Mouse (Mus musculus) embryonic stem cell, embryonic (primary cell): ENCODE measurements around the gene Robo2.

Experiments used
- CTCF ChIA-PET, 4 experiments: fragments of 300-600 bp in 2 of 4; fragments of 350-600 bp in 2 of 4; sonication (Branson Sonifier 250); formaldehyde crosslinking; loops; one replicate each; lab custom pipeline; 2022; ENCODE audit warnings: inconsistent platforms in 2 of 4; lab: Charles Lee
- POLR2A ChIA-PET, 4 experiments: fragments of 300-600 bp in 2 of 4; fragments of 350-600 bp in 2 of 4; sonication (Branson Sonifier 250); formaldehyde crosslinking; loops; one replicate each; lab custom pipeline; 2022; ENCODE audit warnings: antibody characterized with exemption in 4 of 4, inconsistent platforms in 1 of 4; lab: Charles Lee

Gene Robo2

GRCm38 (mm10) chr16:74411481-74412251, at the start of gene Robo2:
TSS of gene Robo2 (minus strand) at chr16:74411825.
- POLR2A ChIA-PET = no interaction called here
- CTCF ChIA-PET = interaction anchor here (0.6 to 1.5 kb wide), 5 partner anchors 177 to 1256 kb away, joined by 3 to 7 read pairs (median 5); no protein-coding TSS in a partner anchor

GRCm38 (mm10) chr16:74458138-74458537, 46.5 kb upstream of the Robo2 start:
- ChIA-PET POLR2A (no interaction called here), CTCF (no interaction called here)

- CTCF ChIA-PET = no interaction called here
- POLR2A ChIA-PET = no interaction called here
Measured at GRCm38 (mm10) chr16:74457736-74458135, 46.1 kb upstream of the Robo2 start.

- ChIA-PET POLR2A (no interaction called here), CTCF (no interaction called here)
Measured at GRCm38 (mm10) chr16:74456808-74457470, 45.3 kb upstream of the Robo2 start.

DNA sequence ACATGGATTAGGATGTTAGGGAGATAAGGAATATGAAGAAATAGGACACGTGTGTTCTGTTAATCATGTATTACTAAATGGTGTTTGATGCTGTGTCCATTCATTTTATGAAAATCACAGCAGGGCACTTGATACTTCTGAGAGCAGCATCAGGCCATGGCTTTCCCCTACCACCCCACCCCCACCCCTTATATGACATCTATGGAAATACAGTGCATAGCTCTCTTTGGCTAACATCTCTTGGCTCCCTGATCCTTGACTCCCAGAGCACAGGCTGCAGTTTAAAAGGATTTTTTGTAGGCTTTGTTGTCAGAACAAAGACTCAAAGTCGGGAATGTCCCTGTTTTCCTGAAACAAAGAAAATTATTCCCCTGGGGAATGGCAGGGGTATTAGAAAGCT, 43.6 kb upstream of the Robo2 start:
- ChIA-PET CTCF (no interaction called here), POLR2A (no interaction called here)

GRCm38 (mm10) chr16:74448025-74448424, 36.4 kb upstream of the Robo2 start:
- CTCF ChIA-PET = no interaction called here
- POLR2A ChIA-PET = no interaction called here

DNA sequence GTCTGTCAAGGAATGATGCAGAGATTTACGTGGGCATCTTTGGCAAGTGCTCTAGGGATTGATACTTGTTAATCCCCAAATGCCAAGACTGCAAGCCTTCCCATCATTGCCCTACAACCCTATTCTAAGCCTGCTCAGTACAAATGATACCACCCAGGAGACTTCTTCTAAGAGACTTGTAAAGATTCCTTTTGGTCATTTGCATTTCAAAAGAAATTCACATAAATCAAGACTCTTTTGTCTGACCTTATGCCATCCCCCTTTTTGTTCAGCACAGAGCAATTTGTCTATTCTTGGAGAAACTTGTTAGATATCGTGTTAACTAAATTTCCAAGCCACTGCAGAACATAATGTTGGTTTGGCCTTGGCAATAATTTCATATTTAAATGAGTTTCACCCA, 15.4 kb upstream of the Robo2 start:
- CTCF ChIA-PET = no interaction called here
- POLR2A ChIA-PET = no interaction called here

GRCm38 (mm10) chr16:74420324-74420723, 8.7 kb upstream of the Robo2 start:
- CTCF ChIA-PET = interaction anchor here in 1 of 4 experiments (0.6 kb wide), 1 partner anchor 316 kb away, joined by 3 read pairs; no protein-coding TSS in a partner anchor
- POLR2A ChIA-PET = no interaction called here

DNA sequence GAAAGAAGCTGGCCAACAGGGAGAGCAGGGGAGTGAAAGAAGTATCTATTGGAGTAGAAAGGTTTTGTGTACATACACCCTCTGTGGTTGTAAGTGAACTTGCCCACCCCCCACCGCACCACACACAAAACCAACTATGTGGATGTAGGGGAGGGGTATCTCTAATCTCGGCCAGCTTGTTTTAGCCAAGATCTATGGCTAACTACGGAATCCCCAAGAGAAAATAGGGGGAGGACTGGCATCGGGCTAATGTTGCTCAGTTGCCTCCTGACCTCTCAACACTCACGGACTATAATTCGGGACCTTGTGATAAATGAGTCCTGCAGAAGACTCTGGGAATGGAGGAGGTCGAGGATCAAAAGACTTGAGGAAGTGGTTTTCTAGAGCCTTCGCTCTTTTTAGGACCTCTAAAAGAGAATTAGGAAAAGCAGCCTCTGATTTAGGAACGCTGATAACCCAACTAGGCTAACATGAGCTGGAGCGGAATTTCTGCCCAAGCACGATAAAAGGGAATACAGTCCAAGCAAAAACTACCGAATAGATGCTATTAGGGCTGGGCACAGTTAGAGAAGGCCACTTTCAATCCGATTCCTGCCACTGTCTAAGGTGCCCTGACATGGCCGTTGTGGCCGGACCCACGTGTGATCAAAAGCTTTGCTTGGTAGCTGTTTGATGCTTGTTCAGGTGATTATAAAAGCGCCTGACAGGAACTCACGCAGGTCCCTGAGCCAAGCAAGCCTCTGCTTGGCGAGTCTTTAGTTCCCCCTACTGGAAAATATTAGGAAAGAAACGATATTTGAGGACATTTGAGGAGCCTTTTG, 1.1 kb upstream of the Robo2 start:
- CTCF ChIA-PET = interaction anchor here in 1 of 4 experiments (0.7 kb wide), 1 partner anchor 187 kb away, joined by 5 read pairs; no protein-coding TSS in a partner anchor
- POLR2A ChIA-PET = interaction anchor here in 1 of 4 experiments (0.6 kb wide), 1 partner anchor 302 kb away, joined by 7 read pairs; no protein-coding TSS in a partner anchor

DNA sequence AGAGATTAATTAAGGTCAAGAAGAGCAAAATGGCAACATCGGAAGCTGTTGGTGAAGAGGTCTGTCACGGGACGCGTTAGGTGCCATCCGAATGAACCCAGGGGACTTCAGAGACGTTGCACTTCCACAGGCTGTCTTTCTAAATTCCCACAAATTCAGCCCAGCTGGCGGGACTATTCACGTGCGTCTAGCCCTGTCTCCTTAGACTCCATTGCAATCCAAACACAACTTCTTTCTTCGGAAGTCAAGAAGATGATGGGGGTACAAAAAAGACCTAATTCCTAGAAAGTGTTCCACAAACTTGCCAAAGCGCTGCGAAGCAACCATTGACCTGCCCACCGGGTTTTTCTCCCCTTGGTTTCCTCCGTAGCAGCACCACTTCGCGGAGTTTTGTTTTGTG, 604 bp downstream of the Robo2 start:
- CTCF ChIA-PET = interaction anchor here in 1 of 4 experiments (1.5 kb wide), 1 partner anchor 1256 kb away, joined by 3 read pairs; no protein-coding TSS in a partner anchor
- POLR2A ChIA-PET = no interaction called here

GRCm38 (mm10) chr16:74410125-74410524, 1.5 kb downstream of the Robo2 start:
- CTCF ChIA-PET = no interaction called here
- POLR2A ChIA-PET = no interaction called here

- CTCF ChIA-PET = no interaction called here
Measured at GRCm38 (mm10) chr16:74409548-74409947, 2.1 kb downstream of the Robo2 start.

GRCm38 (mm10) chr16:74408566-74408965, 3.1 kb downstream of the Robo2 start:
- CTCF ChIA-PET = interaction anchor here in 1 of 4 experiments (0.6 kb wide), 1 partner anchor 563 kb away, joined by 3 read pairs; no protein-coding TSS in a partner anchor
- POLR2A ChIA-PET = no interaction called here

More at GRCm38 (mm10) chr16:74409548-74409947, 2.1 kb downstream of the Robo2 start:
- POLR2A ChIA-PET = no interaction called here

GRCm38 (mm10) chr16:74397291-74397690, 14.3 kb downstream of the Robo2 start:
- ChIA-PET CTCF (no interaction called here), POLR2A (no interaction called here)

GRCm38 (mm10) chr16:74395678-74396077, 15.9 kb downstream of the Robo2 start:
- ChIA-PET POLR2A (no interaction called here), CTCF (no interaction called here)

DNA sequence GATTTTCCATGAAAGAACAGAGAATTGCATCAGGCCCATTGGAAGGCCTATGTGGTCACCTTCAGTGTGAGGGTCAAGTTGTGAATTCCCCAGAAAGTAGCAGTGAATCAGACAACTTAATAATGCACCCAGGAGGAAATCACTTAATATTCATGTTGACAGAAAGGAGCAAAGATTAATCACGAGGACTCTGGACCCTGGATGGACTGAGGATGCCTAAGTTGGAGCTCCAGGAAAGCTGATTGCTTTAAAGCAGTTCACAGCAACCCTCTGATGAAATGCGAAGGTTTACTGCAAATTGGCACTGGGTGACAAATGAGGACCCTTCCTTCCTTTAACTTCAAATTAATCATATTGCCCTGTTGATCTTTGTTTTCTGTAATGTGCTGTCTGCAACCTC, 32.2 kb downstream of the Robo2 start:
- POLR2A ChIA-PET = no interaction called here
- CTCF ChIA-PET = no interaction called here

GRCm38 (mm10) chr16:74375342-74375940, 36.2 kb downstream of the Robo2 start:
- POLR2A ChIA-PET = no interaction called here
- CTCF ChIA-PET = no interaction called here

- ChIA-PET CTCF (no interaction called here), POLR2A (no interaction called here)
Measured at GRCm38 (mm10) chr16:74374540-74374939, 37.1 kb downstream of the Robo2 start.

GRCm38 (mm10) chr16:74373407-74373806, 38.2 kb downstream of the Robo2 start:
- CTCF ChIA-PET = no interaction called here
- POLR2A ChIA-PET = no interaction called here
